Mouse (Mus musculus): ENCODE results near the gene Nedd8. TPM values are rescaled to one million over a fixed set of nuclear protein-coding genes. Genes with fewer than 3 reads are reported as not detected.

The Nedd8 gene
- polyA plus RNA-seq, 1 experiment from 2014 or later = 536 TPM

DNA sequence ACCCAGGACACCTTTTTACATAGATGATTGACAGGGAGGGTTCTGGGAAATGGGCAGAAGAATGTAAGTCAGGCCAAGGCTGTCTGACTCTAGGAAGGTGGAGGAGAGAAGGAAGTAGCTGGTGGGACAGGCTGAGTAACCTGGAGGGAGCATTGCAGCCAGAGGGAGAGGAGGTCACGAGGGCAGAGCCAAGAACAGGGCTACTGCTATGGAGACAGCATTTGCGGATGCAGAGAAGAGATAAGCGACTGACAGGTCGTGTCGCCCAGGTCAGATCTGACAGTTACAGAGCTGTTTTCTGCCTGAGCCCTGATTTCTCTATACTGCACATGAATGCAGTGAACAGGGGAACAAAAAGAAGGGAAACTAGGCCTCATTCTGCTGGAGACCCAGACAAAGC, 35.5 kb upstream of the Nedd8 start:
- ATAC-seq (ENCODE audit: insufficient number of reproducible peaks, low FRiP score, low TSS enrichment, low read depth) = no peak
- Histone ChIP-seq H3K4me2 (no peak overlapping the region), H3K9me3 (no peaks in the 10 kb centered on the region), H3K27ac (no peak overlapping the region), H3K9ac (no peak overlapping the region), H3K4me1 (peaks cover 10% of the 10 kb centered on the region), H3K27me3 (peaks cover 11% of the 10 kb centered on the region; the same call in 1 of the 2 replicates), H3K36me3 (no peaks in the 10 kb centered on the region), H3K4me3 (no peak overlapping the region)
- 89% methylated on average over 5 of the region's 5 CpGs for WGBS

DNA sequence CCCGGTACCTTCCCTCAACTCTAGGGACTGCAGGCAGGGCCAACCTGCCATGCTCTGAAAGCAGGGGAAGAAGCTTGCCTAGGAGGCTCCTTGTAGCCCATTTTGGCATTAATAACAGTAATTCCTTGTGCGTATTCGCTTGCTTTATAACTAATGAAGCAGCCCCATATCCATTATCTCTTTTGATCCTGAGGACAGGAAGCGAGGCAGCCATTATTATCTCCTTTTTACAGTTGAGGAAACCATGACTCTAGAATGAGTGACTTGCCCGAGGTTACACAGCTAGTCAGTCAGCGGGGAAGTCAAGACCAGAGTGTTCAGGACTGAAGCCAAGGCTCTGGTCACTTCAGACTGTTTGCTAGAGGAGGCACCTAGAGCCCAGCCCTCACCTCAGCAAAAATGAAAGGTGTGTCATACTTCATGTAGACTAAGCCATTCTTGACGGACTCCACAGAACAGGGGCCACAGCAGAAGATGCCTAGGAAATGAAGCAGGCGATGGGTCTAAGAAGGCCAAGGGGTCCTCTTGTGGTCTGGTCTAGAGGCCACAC, 34.2 kb upstream of the Nedd8 start:
- peaks cover 10% of the 10 kb centered on the region for H3K4me1 ChIP-seq
- WGBS = 86% methylated on average over 8 of the region's 8 CpGs
- no peak overlapping the region for H3K27ac ChIP-seq
- no peaks in the 10 kb centered on the region for H3K9me3 ChIP-seq
- no peaks in the 10 kb centered on the region for H3K36me3 ChIP-seq
- no peak overlapping the region for H3K4me3 ChIP-seq
- ATAC-seq (ENCODE audit: insufficient number of reproducible peaks, low FRiP score, low TSS enrichment, low read depth) = no peak
- H3K9ac ChIP-seq = no peak overlapping the region
- H3K27me3 ChIP-seq = no peaks in the 10 kb centered on the region
- no peak overlapping the region for H3K4me2 ChIP-seq

DNA sequence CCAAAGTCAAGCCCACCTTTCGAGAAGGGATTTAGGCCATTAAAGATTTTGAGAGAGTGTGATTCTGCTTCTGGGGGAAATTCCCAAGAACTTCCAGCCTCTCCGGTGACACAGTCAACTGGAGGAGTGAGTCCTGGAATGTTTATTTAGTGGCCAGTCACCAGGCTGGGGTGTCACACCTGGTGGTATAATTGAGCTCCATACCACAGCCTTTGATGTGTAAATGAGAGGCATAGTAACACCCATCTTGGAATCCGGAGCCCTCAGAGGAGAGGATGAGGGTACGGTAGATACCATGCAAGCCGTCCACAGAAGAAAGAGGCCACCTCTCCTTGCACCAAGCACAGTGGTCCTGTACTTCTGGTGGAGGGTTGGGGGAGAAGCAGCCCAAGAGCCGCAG, 30.8 kb upstream of the Nedd8 start:
- no peak overlapping the region for H3K27ac ChIP-seq
- H3K9ac ChIP-seq = no peak overlapping the region
- H3K9me3 ChIP-seq = no peaks in the 10 kb centered on the region
- H3K36me3 ChIP-seq = no peaks in the 10 kb centered on the region
- H3K4me1 ChIP-seq = peaks cover 10% of the 10 kb centered on the region
- H3K4me3 ChIP-seq = no peak overlapping the region
- WGBS = 56% methylated on average over 6 of the region's 6 CpGs
- ATAC-seq (ENCODE audit: insufficient number of reproducible peaks, low FRiP score, low TSS enrichment, low read depth) = no peak
- no peak overlapping the region for H3K4me2 ChIP-seq
- H3K27me3 ChIP-seq = no peaks in the 10 kb centered on the region

DNA sequence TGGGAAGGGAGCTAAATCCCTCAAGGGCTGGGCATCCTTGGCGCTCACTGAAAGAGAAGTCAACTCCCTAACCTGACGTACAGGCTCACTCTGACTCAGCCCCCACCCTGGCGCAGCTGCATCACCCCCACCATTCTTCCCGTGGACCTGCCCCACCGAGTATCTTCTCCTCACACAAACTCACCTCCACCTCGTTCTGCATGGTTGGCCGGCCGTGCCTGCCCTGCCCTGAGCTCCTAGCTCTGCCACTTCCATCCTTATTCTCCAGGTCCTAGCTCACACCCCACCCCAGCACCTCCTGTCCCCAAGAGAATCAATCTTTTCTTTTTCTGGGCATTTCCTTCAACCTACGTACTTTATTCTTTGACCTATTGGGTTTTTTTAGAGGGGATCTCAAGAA, 29.2 kb upstream of the Nedd8 start:
- H3K27me3 ChIP-seq = no peaks in the 10 kb centered on the region
- WGBS = 64% methylated on average over 9 of the region's 9 CpGs
- no peak overlapping the region for H3K27ac ChIP-seq
- H3K4me1 ChIP-seq = peaks cover 10% of the 10 kb centered on the region
- H3K9me3 ChIP-seq = no peaks in the 10 kb centered on the region
- no peak overlapping the region for H3K4me3 ChIP-seq
- no peaks in the 10 kb centered on the region for H3K36me3 ChIP-seq
- no peak overlapping the region for H3K9ac ChIP-seq
- ATAC-seq (ENCODE audit: insufficient number of reproducible peaks, low FRiP score, low TSS enrichment, low read depth) = no peak
- H3K4me2 ChIP-seq = no peak overlapping the region

DNA sequence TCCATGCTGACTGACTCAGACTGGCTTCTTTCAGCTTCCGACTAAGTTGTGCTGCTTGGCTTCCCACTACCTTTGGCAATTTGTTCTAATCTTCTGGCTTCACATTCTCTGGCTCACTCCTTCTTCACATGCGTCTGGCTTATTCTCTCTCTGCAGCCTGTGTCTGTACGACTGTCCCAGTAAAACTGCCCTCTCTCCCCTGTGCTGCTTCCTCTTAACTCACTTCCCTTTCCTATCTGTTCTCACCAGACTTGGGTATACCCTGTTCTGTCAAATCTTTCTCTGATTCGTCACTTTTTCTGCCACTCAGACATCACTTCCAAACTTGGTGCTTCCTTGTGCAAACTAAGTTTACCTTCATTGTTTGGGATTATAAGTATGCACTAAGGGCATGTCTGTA, 25.3 kb upstream of the Nedd8 start:
- no peak overlapping the region for H3K27ac ChIP-seq
- H3K27me3 ChIP-seq = no peaks in the 10 kb centered on the region
- WGBS = 74% methylated on average over 4 of the region's 4 CpGs
- H3K4me1 ChIP-seq = no peaks in the 10 kb centered on the region
- H3K4me3 ChIP-seq = no peak overlapping the region
- no peak overlapping the region for H3K4me2 ChIP-seq
- H3K9ac ChIP-seq = no peak overlapping the region
- H3K36me3 ChIP-seq = no peaks in the 10 kb centered on the region
- ATAC-seq (ENCODE audit: insufficient number of reproducible peaks, low FRiP score, low TSS enrichment, low read depth) = no peak
- no peaks in the 10 kb centered on the region for H3K9me3 ChIP-seq

DNA sequence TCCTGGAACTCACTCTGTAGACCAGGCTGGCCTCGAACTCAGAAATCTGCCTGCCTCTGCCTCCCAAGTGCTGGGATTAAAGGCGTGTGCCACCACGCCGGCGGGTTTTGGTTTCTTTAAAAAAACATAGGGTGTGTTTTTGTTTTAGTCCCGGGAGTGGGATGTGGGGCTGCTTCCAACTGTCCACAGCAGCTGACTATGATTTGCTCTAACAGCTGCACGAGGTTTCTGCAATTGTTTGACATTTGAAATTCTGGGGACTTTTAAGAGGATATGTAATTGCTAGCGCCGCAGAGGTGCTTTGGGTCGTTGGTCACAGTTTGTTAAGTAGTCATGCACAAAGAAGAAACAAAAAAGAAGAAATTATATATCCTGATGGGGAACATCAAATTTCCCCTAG, 17.5 kb upstream of the Nedd8 start:
- Histone ChIP-seq H3K4me2 (no peak overlapping the region), H3K27me3 (no peaks in the 10 kb centered on the region), H3K9ac (no peak overlapping the region), H3K9me3 (no peaks in the 10 kb centered on the region), H3K4me1 (no peaks in the 10 kb centered on the region), H3K4me3 (no peak overlapping the region), H3K27ac (no peak overlapping the region), H3K36me3 (no peaks in the 10 kb centered on the region)
- no peak for ATAC-seq (ENCODE audit: insufficient number of reproducible peaks, low FRiP score, low TSS enrichment, low read depth)
- WGBS = 73% methylated on average over 10 of the region's 10 CpGs

DNA sequence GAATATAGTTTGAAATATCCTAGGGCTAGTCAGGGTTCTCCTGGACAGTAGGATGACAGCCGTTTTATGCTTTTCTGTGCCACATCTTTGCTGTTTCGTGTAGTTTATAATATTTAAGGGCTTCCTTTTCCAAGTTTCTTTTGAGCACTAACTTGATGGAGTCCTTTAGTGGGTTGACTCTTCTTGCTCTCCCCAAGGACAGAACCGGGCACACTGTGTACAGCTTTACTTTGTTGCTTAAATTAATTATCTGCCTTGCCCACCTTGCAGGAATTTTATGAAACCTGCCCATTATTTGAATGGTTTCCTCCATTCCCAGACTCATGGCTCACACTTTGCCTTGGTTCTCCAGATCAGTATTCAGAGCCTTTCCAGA, 10.2 kb upstream of the Nedd8 start:
- ATAC-seq (ENCODE audit: insufficient number of reproducible peaks, low FRiP score, low TSS enrichment, low read depth) = peak; percentile 12; the same call in 1 of the 2 replicates
- peak overlapping the region; percentile 71 for H3K4me3 ChIP-seq
- peaks cover 10% of the 10 kb centered on the region; the same call in 1 of the 2 replicates for H3K4me1 ChIP-seq
- H3K9ac ChIP-seq = peak overlapping the region; percentile 60; the same call in 1 of the 2 replicates
- peak overlapping the region; percentile 82 for H3K4me2 ChIP-seq
- peak overlapping the region; percentile 91 for H3K27ac ChIP-seq
- 13% methylated on average over 3 of the region's 3 CpGs for WGBS
- no peaks in the 10 kb centered on the region for H3K9me3 ChIP-seq
- no peaks in the 10 kb centered on the region for H3K27me3 ChIP-seq
- peaks cover 35% of the 10 kb centered on the region for H3K36me3 ChIP-seq

DNA sequence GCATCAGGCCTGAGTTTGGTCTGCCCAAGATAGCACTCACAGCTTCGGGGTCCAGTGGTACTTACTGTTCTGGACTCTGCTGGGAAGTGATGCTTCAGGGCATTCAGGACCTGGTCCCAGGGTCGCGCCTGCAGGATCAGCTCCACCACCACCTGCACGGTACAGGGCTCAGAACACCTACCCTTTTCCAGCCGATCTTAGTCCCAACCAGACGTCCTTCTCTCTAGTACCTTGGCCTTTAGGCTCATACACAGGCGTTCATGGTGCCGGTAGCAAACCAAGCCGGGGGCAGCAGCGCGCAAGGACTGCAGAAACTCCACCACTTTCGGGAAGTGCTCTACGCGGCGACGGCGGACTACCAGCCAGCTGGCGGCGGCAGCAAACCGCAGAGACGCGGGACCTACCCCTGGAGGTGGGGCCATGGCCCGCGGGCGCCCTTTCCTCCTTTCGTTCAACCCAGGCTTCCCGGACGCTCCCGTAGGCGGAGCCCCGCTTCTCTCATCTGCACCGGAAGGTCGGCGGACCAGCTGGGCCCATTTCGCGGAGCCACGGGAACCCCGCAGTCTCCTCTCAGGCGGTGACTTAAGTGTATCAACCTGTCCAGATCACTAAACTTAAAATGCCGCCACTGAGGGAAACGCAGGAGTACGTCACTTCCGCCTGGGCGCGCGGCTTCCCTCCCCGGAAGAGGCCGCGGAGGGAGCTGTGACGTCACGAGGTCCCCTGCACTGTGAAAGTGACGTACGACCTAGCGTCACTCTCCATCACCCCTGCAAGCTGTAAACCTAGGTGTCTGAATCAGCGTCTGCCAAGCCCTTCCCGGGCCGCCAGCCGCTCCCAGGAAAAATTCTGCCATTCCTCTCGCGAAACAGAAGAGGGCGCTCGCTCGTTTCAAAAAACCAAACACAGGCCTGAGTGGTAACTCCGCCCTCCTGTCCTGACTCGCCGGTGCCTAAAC, 9.5 kb upstream of the Nedd8 start, which contains the start of gene Tinf2:
Gene Tinf2 (minus strand): TSS at position 661 of the 958 bp plus-strand sequence.
- Histone ChIP-seq H3K9me3 (no peaks in the 10 kb centered on the region), H3K4me2 (peak within 1 kb of the TSS; percentile 82), H3K4me3 (peak within 1 kb of the TSS; percentile 71), H3K36me3 (peaks cover 42% of the 10 kb centered on the region), H3K27ac (peak within 1 kb of the TSS; percentile 91), H3K9ac (peak within 1 kb of the TSS; percentile 60), H3K27me3 (no peaks in the 10 kb centered on the region), H3K4me1 (peaks cover 10% of the 10 kb centered on the region; the same call in 1 of the 2 replicates)
- WGBS = under 1% methylated on average over 66 of the region's 66 CpGs
- ATAC-seq (ENCODE audit: insufficient number of reproducible peaks, low FRiP score, low TSS enrichment, low read depth) = peak; percentile 95

DNA sequence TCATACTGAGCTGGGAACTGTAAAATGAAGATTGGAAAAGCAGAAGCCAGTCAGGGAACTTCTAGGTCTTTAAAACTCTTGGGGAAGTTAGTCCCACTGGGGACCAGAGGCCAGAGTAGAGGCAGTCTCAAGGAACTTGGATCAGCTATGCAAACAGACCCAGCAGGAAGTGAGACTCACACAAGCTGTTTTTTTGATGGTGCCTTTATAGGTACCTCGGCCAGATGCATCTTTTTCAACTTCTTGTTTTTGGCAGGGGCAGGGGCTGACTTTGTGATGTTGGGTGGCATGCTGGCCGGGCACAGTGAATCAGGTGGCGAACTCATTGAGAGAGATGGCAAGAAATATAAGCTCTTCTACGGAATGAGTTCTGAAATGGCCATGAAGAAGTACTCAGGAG, 5.7 kb upstream of the Nedd8 start:
- peaks cover 13% of the 10 kb centered on the region for H3K4me1 ChIP-seq
- peaks cover 60% of the 10 kb centered on the region for H3K36me3 ChIP-seq
- H3K9ac ChIP-seq = no peak overlapping the region
- H3K4me3 ChIP-seq = no peak overlapping the region
- ATAC-seq (ENCODE audit: insufficient number of reproducible peaks, low FRiP score, low TSS enrichment, low read depth) = no peak
- no peaks in the 10 kb centered on the region for H3K27me3 ChIP-seq
- H3K9me3 ChIP-seq = no peaks in the 10 kb centered on the region
- H3K4me2 ChIP-seq = no peak overlapping the region
- H3K27ac ChIP-seq = no peak overlapping the region
- WGBS = 82% methylated on average over 4 of the region's 4 CpGs

DNA sequence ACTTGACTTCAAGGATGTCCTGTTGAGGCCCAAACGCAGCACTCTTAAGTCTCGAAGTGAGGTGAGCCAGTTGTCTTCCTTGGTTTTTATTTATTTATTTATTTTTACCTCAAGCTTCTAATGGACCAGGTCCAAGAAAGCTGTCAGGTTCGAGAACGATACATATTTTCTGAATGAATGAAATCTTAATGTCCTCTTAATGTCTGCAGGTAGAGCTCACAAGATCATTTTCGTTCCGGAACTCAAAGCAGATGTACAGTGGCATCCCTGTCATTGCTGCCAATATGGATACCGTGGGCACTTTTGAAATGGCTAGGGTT, 777 bp upstream of the Nedd8 start:
- peak overlapping the region; percentile 74 for H3K4me2 ChIP-seq
- peak overlapping the region; percentile 58 for H3K9ac ChIP-seq
- H3K9me3 ChIP-seq = no peaks in the 10 kb centered on the region
- WGBS = 75% methylated on average over 7 of the region's 7 CpGs
- peaks cover 38% of the 10 kb centered on the region for H3K36me3 ChIP-seq
- 0 out of 2 replicates have a peak overlapping the region, but pooled peaks have one; percentile 95 for H3K27ac ChIP-seq
- peak overlapping the region; percentile 83 for H3K4me3 ChIP-seq
- H3K27me3 ChIP-seq = no peaks in the 10 kb centered on the region
- no peak for ATAC-seq (ENCODE audit: insufficient number of reproducible peaks, low FRiP score, low TSS enrichment, low read depth)
- H3K4me1 ChIP-seq = peaks cover 16% of the 10 kb centered on the region

DNA sequence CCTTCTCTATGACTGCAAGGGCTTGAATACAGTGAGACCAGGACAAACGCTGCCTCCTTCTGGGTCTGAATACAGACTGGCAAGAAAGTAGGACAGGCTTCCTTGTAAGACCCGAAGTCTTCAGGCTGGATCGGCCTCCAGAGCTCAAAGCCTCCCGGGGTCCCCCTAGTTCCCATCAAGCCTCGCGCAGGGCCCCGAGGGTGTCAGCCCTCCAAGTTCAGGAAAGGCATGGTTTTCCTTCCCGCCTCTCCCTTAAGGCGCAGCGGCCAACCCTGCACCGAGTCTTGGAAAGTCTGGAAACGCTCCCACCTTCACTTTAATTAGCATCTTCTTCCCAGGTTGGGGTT, 465 bp downstream of the Nedd8 start:
- Histone ChIP-seq H3K9me3 (no peaks in the 10 kb centered on the region), H3K4me3 (peak overlapping the region; percentile 83), H3K9ac (peak overlapping the region; percentile 76), H3K27ac (peak overlapping the region; percentile 95), H3K4me1 (peaks cover 16% of the 10 kb centered on the region), H3K27me3 (no peaks in the 10 kb centered on the region), H3K4me2 (peak overlapping the region; percentile 74), H3K36me3 (peaks cover 31% of the 10 kb centered on the region)
- no peak for ATAC-seq (ENCODE audit: insufficient number of reproducible peaks, low FRiP score, low TSS enrichment, low read depth)
- WGBS = 0% methylated on average over 12 of the region's 12 CpGs

DNA sequence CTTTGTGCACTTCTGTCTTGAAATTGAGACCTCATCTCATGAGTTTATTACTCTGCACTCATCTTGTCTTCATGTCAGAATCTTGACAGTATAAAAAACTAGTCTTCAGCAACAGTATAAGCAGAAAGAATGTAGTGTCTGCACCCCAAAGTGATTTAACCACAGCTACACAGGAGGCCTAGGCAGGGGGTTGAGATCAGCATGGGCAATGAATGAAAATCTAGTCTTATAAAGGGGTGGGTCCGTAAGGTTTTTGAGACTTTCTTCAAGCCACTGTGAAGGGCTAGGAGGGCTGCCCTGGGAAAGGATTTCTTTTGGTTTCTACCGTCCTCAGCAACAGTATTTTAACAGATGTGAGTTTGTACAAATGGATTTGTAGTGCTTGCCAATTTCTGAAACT, 11.3 kb downstream of the Nedd8 start:
- H3K27ac ChIP-seq = peak overlapping the region; percentile 59
- peak overlapping the region; percentile 71 for H3K4me3 ChIP-seq
- H3K4me2 ChIP-seq = peak overlapping the region; percentile 54
- H3K36me3 ChIP-seq = peaks cover 38% of the 10 kb centered on the region
- H3K9me3 ChIP-seq = no peaks in the 10 kb centered on the region
- peaks cover 13% of the 10 kb centered on the region for H3K4me1 ChIP-seq
- 30% methylated on average over 2 of the region's 2 CpGs for WGBS
- no peak overlapping the region for H3K9ac ChIP-seq
- ATAC-seq (ENCODE audit: insufficient number of reproducible peaks, low FRiP score, low TSS enrichment, low read depth) = no peak
- no peaks in the 10 kb centered on the region for H3K27me3 ChIP-seq

Measured in limb, embryonic 15.5 days (tissue).